Mouse (Mus musculus) heart, embryonic 11.5 days (tissue): ENCODE measurements around the gene Gm43552. TPM values are rescaled to one million over a fixed set of nuclear protein-coding genes. Genes with fewer than 3 reads are reported as not detected.

Experiments used
- ATAC-seq: fragments of 200-750 bp; cut with Nextera tagmentation; replicated peaks from 2 replicates; pipeline ENCODE4 v1.8.0; 2017; ENCODE audit warnings: moderate library complexity; ENCODE audit not compliant: insufficient number of reproducible peaks, low FRiP score, low TSS enrichment
- H3K27ac ChIP-seq: fragments of 300-500 bp; sonication (generic); 2 replicates; pipeline ENCODE4 v1.5.1; 2014; ENCODE audit warnings: mild to moderate bottlenecking, low read depth, low read length
- H3K27me3 ChIP-seq: fragments of 300-500 bp; sonication (generic); 2 replicates; pipeline ENCODE4 v1.6.1; 2014; ENCODE audit warnings: mild to moderate bottlenecking, low read length, mixed read lengths; ENCODE audit not compliant: control insufficient read depth, insufficient read depth
- H3K36me3 ChIP-seq: fragments of 300-500 bp; sonication (generic); 2 replicates; pipeline ENCODE4 v1.6.1; 2014; ENCODE audit warnings: mild to moderate bottlenecking, low read length, moderate library complexity, mixed read lengths; ENCODE audit not compliant: control insufficient read depth, insufficient read depth
- H3K4me1 ChIP-seq: fragments of 300-500 bp; sonication (generic); 2 replicates; pipeline ENCODE4 v1.6.1; 2014; ENCODE audit warnings: low read length; ENCODE audit not compliant: control insufficient read depth, insufficient read depth
- H3K4me2 ChIP-seq: fragments of 300-500 bp; sonication (generic); 2 replicates; pipeline ENCODE4 v1.6.1; 2014; ENCODE audit warnings: mild to moderate bottlenecking, moderate library complexity
- H3K4me3 ChIP-seq: fragments of 300-500 bp; sonication (generic); 2 replicates; pipeline ENCODE4 v1.5.1; 2014; ENCODE audit warnings: low read depth, low read length
- H3K9ac ChIP-seq: fragments of 300-500 bp; sonication (generic); 2 replicates; pipeline ENCODE4 v1.6.1; 2014; ENCODE audit warnings: mild to moderate bottlenecking, low read depth, low read length, moderate library complexity
- H3K9me3 ChIP-seq: fragments of 300-500 bp; sonication (generic); replicated peaks from 2 replicates; pipeline ENCODE4 v1.6.1; 2016; ENCODE audit warnings: low read length; ENCODE audit not compliant: control insufficient read depth
- WGBS: fragments of 180-500 bp; shearing (Covaris S2); extraction: QIAGEN DNeasy Blood & Tissue Kit; methylation state at CpG from one replicate; pipeline ENCODE4 v1.1.7; 2014; ENCODE audit not compliant: insufficient replicate concordance; 5-methylcytosine and 5-hydroxymethylcytosine counted together
- polyA plus RNA-seq: library from polyadenylated mRNA; unstranded; fragments of >200 nt; fragmentation: Nextera tagmentation; extraction: Ambion mirVana; gene quantifications from 2 replicates; pipeline ENCODE4 v1.2.1, GENCODE M21; 2014

Gm43552 gene
- polyA plus RNA-seq, 1 experiment from 2014 or later: not detected

GRCm38 (mm10) chr5:65459454-65459853 lies 33.2 kb downstream of the Gm43552 start:
- no peaks in the 10 kb centered on the region for H3K9me3 ChIP-seq
- ATAC-seq: no peak
- WGBS: 57% methylated on average over 3 of the region's 3 CpGs
- H3K9ac ChIP-seq: no peak overlapping the region
- H3K4me3 ChIP-seq: no peak overlapping the region
- H3K27me3 ChIP-seq: no peaks in the 10 kb centered on the region
- no peak overlapping the region for H3K4me2 ChIP-seq
- peaks cover 36% of the 10 kb centered on the region for H3K4me1 ChIP-seq
- H3K27ac ChIP-seq: peak overlapping the region; percentile 16; the same call in 1 of the 2 replicates
- H3K36me3 ChIP-seq: no peaks in the 10 kb centered on the region

GRCm38 (mm10) chr5:65457846-65458245 lies 34.8 kb downstream of the Gm43552 start:
- Histone ChIP-seq H3K27ac (peak overlapping the region; percentile 75), H3K9me3 (no peaks in the 10 kb centered on the region), H3K4me3 (no peak overlapping the region), H3K4me2 (no peak overlapping the region), H3K36me3 (no peaks in the 10 kb centered on the region), H3K4me1 (peaks cover 39% of the 10 kb centered on the region), H3K9ac (no peak overlapping the region), H3K27me3 (no peaks in the 10 kb centered on the region)
- ATAC-seq: 0 out of 2 replicates have a peak, but pooled peaks have one; percentile 41
- WGBS: 35% methylated on average over 5 of the region's 5 CpGs

GRCm38 (mm10) chr5:65457086-65457827 lies 35.4 kb downstream of the Gm43552 start:
- ATAC-seq: no peak
- peak overlapping the region; percentile 75 for H3K27ac ChIP-seq
- WGBS: 52% methylated on average over 7 of the region's 7 CpGs
- H3K4me2 ChIP-seq: no peak overlapping the region
- no peaks in the 10 kb centered on the region for H3K27me3 ChIP-seq
- no peaks in the 10 kb centered on the region for H3K36me3 ChIP-seq
- no peaks in the 10 kb centered on the region for H3K9me3 ChIP-seq
- peaks cover 39% of the 10 kb centered on the region for H3K4me1 ChIP-seq
- no peak overlapping the region for H3K9ac ChIP-seq
- no peak overlapping the region for H3K4me3 ChIP-seq

DNA sequence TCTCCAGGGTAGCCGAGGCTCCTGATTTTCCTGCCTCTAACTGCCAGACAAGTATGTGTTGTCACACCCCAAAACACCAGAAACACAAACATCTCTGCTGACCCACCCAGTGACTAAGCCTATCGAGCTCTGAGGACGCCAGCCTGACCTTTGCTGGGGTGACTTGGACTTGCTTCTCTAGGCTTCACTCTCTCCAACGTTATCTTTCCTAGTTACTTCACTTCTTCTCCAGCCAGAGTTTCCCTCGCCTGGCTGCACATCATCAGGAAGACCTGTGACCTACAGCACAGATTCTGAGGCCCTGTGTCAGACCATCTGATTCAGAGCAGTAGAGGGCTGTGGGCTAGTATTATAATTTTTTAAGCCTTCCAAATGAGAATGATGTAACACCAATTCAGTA lies 37.9 kb downstream of the Gm43552 start:
- H3K9me3 ChIP-seq: no peaks in the 10 kb centered on the region
- no peak overlapping the region for H3K4me3 ChIP-seq
- peaks cover 39% of the 10 kb centered on the region for H3K4me1 ChIP-seq
- H3K36me3 ChIP-seq: no peaks in the 10 kb centered on the region
- H3K27me3 ChIP-seq: no peaks in the 10 kb centered on the region
- H3K4me2 ChIP-seq: no peak overlapping the region
- peak overlapping the region; percentile 55 for H3K27ac ChIP-seq
- 13% methylated on average over 5 of the region's 5 CpGs for WGBS
- no peak overlapping the region for H3K9ac ChIP-seq
- ATAC-seq: no peak; the same call in 1 of the 2 replicates

DNA sequence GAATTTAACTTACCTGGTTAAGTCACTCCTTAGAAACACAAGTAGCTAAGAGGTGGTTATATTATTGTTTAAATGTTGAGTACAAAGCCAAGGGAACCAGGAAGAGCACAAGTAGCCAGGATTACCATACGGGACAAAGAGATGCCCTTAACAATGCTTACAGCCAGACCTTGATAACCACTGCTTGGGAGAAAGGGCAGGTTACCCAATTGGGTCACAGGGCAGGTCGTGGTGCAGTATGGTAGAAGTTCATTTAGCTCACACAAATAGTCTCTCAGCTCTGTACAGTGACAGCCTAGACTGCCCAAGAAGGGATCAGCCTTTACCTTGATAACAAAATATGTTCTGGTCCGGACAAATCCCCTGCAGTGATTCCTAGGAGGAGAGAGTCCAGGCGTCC lies 43.7 kb downstream of the Gm43552 start:
- no peak overlapping the region for H3K4me3 ChIP-seq
- no peaks in the 10 kb centered on the region for H3K27me3 ChIP-seq
- no peaks in the 10 kb centered on the region for H3K9me3 ChIP-seq
- peaks cover 11% of the 10 kb centered on the region for H3K4me1 ChIP-seq
- ATAC-seq: no peak
- H3K27ac ChIP-seq: no peak overlapping the region
- H3K36me3 ChIP-seq: peaks cover 2% of the 10 kb centered on the region; the same call in 1 of the 2 replicates
- H3K4me2 ChIP-seq: no peak overlapping the region
- 64% methylated on average over 4 of the region's 4 CpGs for WGBS
- no peak overlapping the region for H3K9ac ChIP-seq

GRCm38 (mm10) chr5:65447826-65448225 lies 44.8 kb downstream of the Gm43552 start:
- Histone ChIP-seq H3K27me3 (no peaks in the 10 kb centered on the region), H3K4me3 (no peak overlapping the region), H3K36me3 (peaks cover 2% of the 10 kb centered on the region; the same call in 1 of the 2 replicates), H3K27ac (no peak overlapping the region), H3K4me1 (peaks cover 14% of the 10 kb centered on the region), H3K4me2 (no peak overlapping the region), H3K9ac (no peak overlapping the region), H3K9me3 (no peaks in the 10 kb centered on the region)
- no peak for ATAC-seq
- 74% methylated on average over 2 of the region's 2 CpGs for WGBS

- Histone ChIP-seq H3K9ac (no peak overlapping the region), H3K36me3 (peaks cover 2% of the 10 kb centered on the region; the same call in 1 of the 2 replicates), H3K4me1 (peaks cover 14% of the 10 kb centered on the region), H3K9me3 (no peaks in the 10 kb centered on the region), H3K27ac (no peak overlapping the region), H3K4me2 (no peak overlapping the region), H3K27me3 (no peaks in the 10 kb centered on the region), H3K4me3 (no peak overlapping the region)
- ATAC-seq: no peak
- 87% methylated on average over 2 of the region's 2 CpGs for WGBS
Measured at GRCm38 (mm10) chr5:65446756-65447155, 45.9 kb downstream of the Gm43552 start.

GRCm38 (mm10) chr5:65444981-65445380 lies 47.7 kb downstream of the Gm43552 start:
- Histone ChIP-seq H3K4me3 (no peak overlapping the region), H3K9ac (no peak overlapping the region), H3K4me1 (peaks cover 14% of the 10 kb centered on the region), H3K4me2 (no peak overlapping the region), H3K27me3 (no peaks in the 10 kb centered on the region), H3K9me3 (no peaks in the 10 kb centered on the region), H3K27ac (no peak overlapping the region), H3K36me3 (peaks cover 2% of the 10 kb centered on the region; the same call in 1 of the 2 replicates)
- 0 out of 2 replicates have a peak, but pooled peaks have one; percentile 26 for ATAC-seq
- WGBS: 22% methylated on average over 3 of the region's 6 CpGs

DNA sequence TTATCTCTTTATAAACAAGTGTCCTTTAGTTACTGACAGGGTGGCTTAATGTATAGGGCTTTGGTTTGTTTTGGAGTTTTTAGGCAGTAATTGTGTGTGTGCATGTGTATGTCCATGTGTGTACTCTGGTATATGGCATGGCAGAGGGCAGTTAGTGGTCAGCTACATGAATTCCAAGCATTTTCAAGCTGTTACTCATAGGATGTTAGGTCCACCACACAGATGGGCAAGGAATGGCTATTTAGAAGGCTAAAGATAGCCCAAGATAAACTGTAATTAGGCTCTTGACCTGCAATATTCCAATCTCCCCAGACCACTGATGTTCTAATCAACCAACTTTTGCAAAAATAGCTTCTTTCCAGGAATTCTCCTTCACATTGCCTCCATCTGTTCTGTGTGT lies 54.6 kb downstream of the Gm43552 start:
- no peak for ATAC-seq
- H3K9ac ChIP-seq: no peak overlapping the region
- H3K27ac ChIP-seq: no peak overlapping the region
- H3K4me2 ChIP-seq: no peak overlapping the region
- H3K27me3 ChIP-seq: no peaks in the 10 kb centered on the region
- H3K9me3 ChIP-seq: no peaks in the 10 kb centered on the region
- H3K36me3 ChIP-seq: no peaks in the 10 kb centered on the region
- no peak overlapping the region for H3K4me3 ChIP-seq
- H3K4me1 ChIP-seq: peaks cover 24% of the 10 kb centered on the region
